Mouse (Mus musculus) MEL (cell line): Measurements from ENCODE around the gene Hoxd8. TPM values are rescaled to one million over a fixed set of nuclear protein-coding genes. Genes with fewer than 3 reads are reported as not detected.

Experiments used
- DNase-seq: peaks from one replicate; pipeline ENCODE4 v3.0.0; 2011; ENCODE audit warnings: low read depth, low spot score
- H3K27ac ChIP-seq: 2 replicates; pipeline ENCODE4 v1.5.1; 2012; ENCODE audit warnings: low read depth, mild to moderate bottlenecking, control low read depth, low read length, moderate library complexity; ENCODE audit not compliant: control insufficient read depth
- H3K27me3 ChIP-seq, 2 experiments: fragments of 150-350 bp in 1 of 2; sonication (generic) in 1 of 2; 2 replicates each; pipeline ENCODE4 v1.6.1; 2012; ENCODE audit warnings: low read length in 2 of 2, mild to moderate bottlenecking in 2 of 2, improper control_type of control experiment in 1 of 2, moderate library complexity in 1 of 2; ENCODE audit not compliant: insufficient read depth in 2 of 2, control insufficient read depth in 1 of 2
- H3K36me3 ChIP-seq, 2 experiments: 2 replicates each; pipeline ENCODE4 v1.6.1; 2012 to 2014; ENCODE audit warnings: low read length in 2 of 2, improper control_type of control experiment in 1 of 2, inconsistent platforms in 1 of 2, mild to moderate bottlenecking in 1 of 2; ENCODE audit not compliant: insufficient read depth in 2 of 2, control insufficient read depth in 1 of 2
- H3K4me1 ChIP-seq, 2 experiments: fragments of 150-350 bp in 1 of 2; sonication (generic) in 1 of 2; 2 replicates each; pipeline ENCODE4 v1.6.1; 2012; ENCODE audit warnings: low read length in 2 of 2, improper control_type of control experiment in 1 of 2, mild to moderate bottlenecking in 1 of 2; ENCODE audit not compliant: insufficient read depth in 2 of 2, control insufficient read depth in 1 of 2
- H3K4me3 ChIP-seq, 2 experiments: fragments of 150-350 bp in 1 of 2; sonication (generic) in 1 of 2; 2 replicates each; pipeline ENCODE4 v1.5.1; 2012; ENCODE audit warnings: low read depth in 2 of 2, low read length in 2 of 2, mild to moderate bottlenecking in 2 of 2, moderate library complexity in 2 of 2, control low read depth in 1 of 2, improper control_type of control experiment in 1 of 2; ENCODE audit not compliant: control insufficient read depth in 1 of 2, insufficient read depth in 1 of 2
- H3K79me2 ChIP-seq: 2 replicates; pipeline ENCODE4 v1.6.1; 2012; ENCODE audit warnings: mild to moderate bottlenecking, low read length, moderate library complexity; ENCODE audit not compliant: control insufficient read depth, poor library complexity, insufficient read depth
- H3K9ac ChIP-seq: 2 replicates; pipeline ENCODE4 v1.6.1; 2012; ENCODE audit warnings: low read depth, mild to moderate bottlenecking, control low read depth, low read length, moderate library complexity; ENCODE audit not compliant: control insufficient read depth, poor library complexity, severe bottlenecking
- H3K9me3 ChIP-seq: fragments of 150-350 bp; sonication (generic); replicated peaks from 2 replicates; pipeline ENCODE4 v1.6.1; 2012; ENCODE audit warnings: mild to moderate bottlenecking, low read length, improper control_type of control experiment, moderate library complexity; ENCODE audit not compliant: insufficient read depth
- BHLHE40 ChIP-seq: IDR thresholded peaks from 2 replicates; pipeline ENCODE4 v1.6.1; 2012; ENCODE audit warnings: low read depth, mild to moderate bottlenecking, inconsistent platforms, low read length, improper control_type of control experiment, borderline replicate concordance
- CHD1 ChIP-seq: IDR thresholded peaks from 2 replicates; pipeline ENCODE4 v1.6.1; 2012; ENCODE audit warnings: low read depth, mild to moderate bottlenecking, inconsistent platforms, low read length, improper control_type of control experiment
- E2F4 ChIP-seq: IDR thresholded peaks from 2 replicates; pipeline ENCODE4 v1.6.1; 2011; ENCODE audit warnings: low read depth, low read length, improper control_type of control experiment, borderline replicate concordance
- ELF1 ChIP-seq: IDR thresholded peaks from 2 replicates; pipeline ENCODE4 v1.6.1; 2014; ENCODE audit warnings: low read depth, mild to moderate bottlenecking, inconsistent platforms, low read length, improper control_type of control experiment, moderate library complexity
- ETS1 ChIP-seq: IDR thresholded peaks from 2 replicates; pipeline ENCODE4 v1.6.1; 2012; ENCODE audit warnings: low read depth, mild to moderate bottlenecking, inconsistent platforms, low read length, improper control_type of control experiment, moderate library complexity
- HCFC1 ChIP-seq: IDR thresholded peaks from 2 replicates; pipeline ENCODE4 v1.6.1; 2012; ENCODE audit warnings: low read depth, mild to moderate bottlenecking, inconsistent platforms, low read length, improper control_type of control experiment, moderate library complexity
- JUND ChIP-seq: IDR thresholded peaks from 2 replicates; pipeline ENCODE4 v1.6.1; 2011; ENCODE audit warnings: low read depth, mild to moderate bottlenecking, improper control_type of control experiment, low read length
- MAFK ChIP-seq: IDR thresholded peaks from 2 replicates; pipeline ENCODE4 v1.6.1; 2011; ENCODE audit warnings: low read depth, mild to moderate bottlenecking, low read length, improper control_type of control experiment, borderline replicate concordance
- MEF2A ChIP-seq: IDR thresholded peaks from 2 replicates; pipeline ENCODE4 v1.6.1; 2014; ENCODE audit warnings: low read depth, mild to moderate bottlenecking, inconsistent platforms, low read length, improper control_type of control experiment; ENCODE audit not compliant: poor library complexity, insufficient replicate concordance, severe bottlenecking; ENCODE audit errors: extremely low read depth
- NELFE ChIP-seq: IDR thresholded peaks from 2 replicates; pipeline ENCODE4 v1.6.1; 2011; ENCODE audit warnings: low read depth, low read length, improper control_type of control experiment
- NRF1 ChIP-seq: IDR thresholded peaks from 2 replicates; pipeline ENCODE4 v1.6.1; 2014; ENCODE audit warnings: low read depth, mild to moderate bottlenecking, inconsistent platforms, low read length, improper control_type of control experiment, moderate library complexity; ENCODE audit not compliant: poor library complexity, insufficient read depth, severe bottlenecking
- POLR2AphosphoS2 ChIP-seq: IDR thresholded peaks from 2 replicates; pipeline ENCODE4 v1.6.1; 2011; ENCODE audit warnings: low read length, improper control_type of control experiment
- RCOR1 ChIP-seq: IDR thresholded peaks from 2 replicates; pipeline ENCODE4 v1.6.1; 2012; ENCODE audit warnings: low read depth, mild to moderate bottlenecking, inconsistent platforms, low read length, improper control_type of control experiment
- TAL1 ChIP-seq: IDR thresholded peaks from 2 replicates; pipeline ENCODE4 v1.6.1; 2012; ENCODE audit warnings: mild to moderate bottlenecking, inconsistent platforms, low read length, moderate library complexity, mixed read lengths
- TCF12 ChIP-seq: IDR thresholded peaks from 2 replicates; pipeline ENCODE4 v1.6.1; 2014; ENCODE audit warnings: low read depth, mild to moderate bottlenecking, inconsistent platforms, low read length, improper control_type of control experiment, moderate library complexity
- USF2 ChIP-seq, 2 experiments: IDR thresholded peaks; 2 replicates each; pipeline ENCODE4 v1.6.1; 2011 to 2012; ENCODE audit warnings: improper control_type of control experiment in 2 of 2, low read length in 2 of 2, borderline replicate concordance in 1 of 2, inconsistent platforms in 1 of 2, low read depth in 1 of 2, mild to moderate bottlenecking in 1 of 2; ENCODE audit not compliant: insufficient read depth in 1 of 2
- ZKSCAN1 ChIP-seq: IDR thresholded peaks from 2 replicates; pipeline ENCODE4 v1.6.1; 2012; ENCODE audit warnings: low read depth, mild to moderate bottlenecking, inconsistent platforms, low read length, improper control_type of control experiment, moderate library complexity
- ZNF384 ChIP-seq: IDR thresholded peaks from 2 replicates; pipeline ENCODE4 v1.6.1; 2012; ENCODE audit warnings: low read depth, mild to moderate bottlenecking, inconsistent platforms, low read length, improper control_type of control experiment
- polyA plus RNA-seq, 2 experiments: library from polyadenylated mRNA; stranded (reverse) in 1 of 2; unstranded in 1 of 2; fragments of >175 nt in 1 of 2; fragments of >200 nt in 1 of 2; gene quantifications; 2 replicates each; pipeline versions ENCODE4 v1.2.1 to v1.2.4; 2012; ENCODE audit warnings: low replicate concordance in 2 of 2, low read depth in 1 of 2; ENCODE audit not compliant: insufficient read length in 2 of 2, insufficient read depth in 1 of 2, missing spikeins in 1 of 2
- total RNA-seq: library from RNA; depleted of rRNA; stranded (reverse); fragments of 300-350 nt; gene quantifications from 2 replicates; pipeline ENCODE4 v1.2.3, GENCODE M21; 2012

Hoxd8 gene
- total and polyA plus RNA-seq, 3 experiments, result 4.7 to 7.4 TPM; not detected in 1

GRCm38 (mm10) chr2:74738623-74739475 is 34.4 kb downstream of the Hoxd8 start:
- no peaks in the 10 kb centered on the region for H3K36me3 ChIP-seq
- no peak overlapping the region for H3K27ac ChIP-seq
- DNase-seq, result no peak
- H3K4me3 ChIP-seq, result no peak overlapping the region
- no peaks in the 10 kb centered on the region for H3K4me1 ChIP-seq
- H3K79me2 ChIP-seq, result no peaks in the 10 kb centered on the region
- peaks cover 0 to 2% of the 10 kb centered on the region in 2 experiments; a peak in 3 of 4 replicates for H3K27me3 ChIP-seq
- H3K9me3 ChIP-seq, result no peaks in the 10 kb centered on the region
- TF ChIP-seq E2F4 (no peak), MEF2A (no peak), ZKSCAN1 (no peak), TCF12 (no peak), ELF1 (no peak), JUND (no peak), NRF1 (no peak)
- H3K9ac ChIP-seq, result no peak overlapping the region

GRCm38 (mm10) chr2:74739476-74739800 is 35.0 kb downstream of the Hoxd8 start:
- Histone ChIP-seq H3K36me3 (no peaks in the 10 kb centered on the region), H3K4me3 (no peak overlapping the region), H3K79me2 (no peaks in the 10 kb centered on the region), H3K4me1 (no peaks in the 10 kb centered on the region), H3K27ac (no peak overlapping the region), H3K9ac (no peak overlapping the region), H3K27me3 (peaks cover 0 to 2% of the 10 kb centered on the region in 2 experiments; a peak in 3 of 4 replicates), H3K9me3 (no peaks in the 10 kb centered on the region)
- no peak for DNase-seq
- no peak for TF ChIP-seq POLR2AphosphoS2
- TF ChIP-seq MAFK, result no peak
- no peak for TF ChIP-seq NELFE
- TF ChIP-seq BHLHE40, result no peak
- no peak for TF ChIP-seq CHD1
- no peak for TF ChIP-seq TAL1
- TF ChIP-seq ELF1, result no peak
- no peak for TF ChIP-seq USF2 (IDR thresholded peaks at IDR 0.05; ENCODE audit: borderline replicate concordance in 1 of 2, insufficient read depth in 1 of 2, low read depth in 1 of 2, low read length in 2 of 2)
- no peak for TF ChIP-seq ZNF384
- TF ChIP-seq HCFC1, result no peak
- TF ChIP-seq ETS1, result no peak
- no peak for TF ChIP-seq RCOR1
